Mouse (Mus musculus) adipocyte (in vitro differentiated cells): ENCODE measurements at regions not wholly inside any gene's neighbourhood (a gene's known extent, or its start where the extent isn't known, plus 50 kb on each side); places are given as distances from the start of the nearest gene placed in this dataset.

ENCODE experiments used
- DNase-seq: peaks from one replicate; pipeline ENCODE4 v3.0.0-alpha.2; 2016; ENCODE audit warnings: low spot score

- DNase-seq = no peak
These were observed 77.2 kb downstream of the Gm10604 start for GRCm38 (mm10) chr4:11903861-11904260.

DNA sequence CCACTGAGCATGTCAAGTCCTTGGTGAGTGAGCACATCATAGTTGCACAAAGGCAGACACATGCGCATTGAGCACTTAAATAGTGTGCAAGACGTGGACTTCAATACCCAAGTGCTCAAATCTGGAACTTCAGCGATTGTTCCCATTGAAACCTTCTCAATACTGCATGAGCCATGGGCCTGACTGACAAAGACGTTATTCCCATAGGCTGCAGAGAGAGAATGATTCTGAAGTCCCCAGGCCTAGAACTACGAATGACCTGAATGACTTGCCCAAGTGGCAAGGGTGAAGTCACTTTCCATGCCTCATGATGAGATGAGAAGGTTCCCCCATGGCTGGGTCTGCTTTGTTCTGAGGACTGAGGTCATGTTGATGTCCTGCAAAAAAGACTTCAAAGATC lies 77.7 kb downstream of the Gm10604 start:
- no peak for DNase-seq

- no peak for DNase-seq
These were observed 81.0 kb downstream of the Gm10604 start for GRCm38 (mm10) chr4:11899979-11900624.

GRCm38 (mm10) chr4:11897231-11897630 lies 83.8 kb downstream of the Gm10604 start:
- no peak for DNase-seq

DNA sequence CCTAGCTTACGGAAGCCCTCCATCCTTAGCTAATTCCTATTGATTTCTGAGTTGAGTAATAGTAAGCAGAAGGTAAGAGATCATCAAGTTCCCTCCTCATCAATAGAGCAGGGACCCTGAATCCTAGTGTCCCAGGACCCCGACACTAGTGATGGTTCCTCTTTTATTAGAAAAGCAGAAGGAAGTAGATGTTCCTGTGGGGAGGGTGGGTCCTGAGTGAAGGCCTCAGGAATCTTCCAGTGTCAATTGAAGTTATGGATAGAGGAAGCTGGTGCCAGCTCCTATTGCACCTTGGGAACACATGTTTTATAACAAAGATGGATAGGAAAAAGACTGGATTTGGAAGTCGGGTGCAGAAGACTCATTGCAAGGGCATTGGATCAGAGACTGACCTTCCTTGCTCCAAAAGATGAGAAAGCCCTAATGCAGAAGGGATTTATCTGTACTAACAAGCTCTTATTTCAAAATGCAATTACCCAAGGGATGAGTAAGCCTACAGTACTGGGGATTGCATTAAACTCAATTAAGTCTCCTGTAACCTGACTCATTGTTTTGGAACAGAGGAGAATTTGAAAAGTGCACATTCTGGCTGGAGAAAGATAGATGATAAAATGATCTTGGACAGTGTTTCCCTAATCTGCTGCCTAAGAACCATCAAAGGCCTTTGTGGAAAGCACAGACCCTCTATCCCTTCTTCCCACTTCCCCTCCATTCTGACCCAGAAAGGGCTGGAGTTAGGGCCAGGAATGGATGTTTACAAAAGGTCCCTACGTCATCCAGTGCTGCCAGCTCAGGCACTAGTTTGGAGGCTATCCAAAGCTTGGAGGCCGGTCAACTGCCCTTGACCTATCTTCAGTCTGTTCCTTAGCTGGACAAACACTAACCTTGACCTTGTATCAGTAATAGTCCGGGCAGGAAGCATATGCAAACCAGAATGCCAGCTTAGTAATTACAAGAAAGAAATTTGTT lies 84.9 kb downstream of the Gm10604 start:
- peak; percentile 52 for DNase-seq

GRCm38 (mm10) chr4:11893560-11894205 lies 87.4 kb downstream of the Gm10604 start:
- peak; percentile 21 for DNase-seq

- peak; percentile 43 for DNase-seq
These were observed 91.9 kb downstream of the Gm10604 start for GRCm38 (mm10) chr4:11889039-11889600.

DNA sequence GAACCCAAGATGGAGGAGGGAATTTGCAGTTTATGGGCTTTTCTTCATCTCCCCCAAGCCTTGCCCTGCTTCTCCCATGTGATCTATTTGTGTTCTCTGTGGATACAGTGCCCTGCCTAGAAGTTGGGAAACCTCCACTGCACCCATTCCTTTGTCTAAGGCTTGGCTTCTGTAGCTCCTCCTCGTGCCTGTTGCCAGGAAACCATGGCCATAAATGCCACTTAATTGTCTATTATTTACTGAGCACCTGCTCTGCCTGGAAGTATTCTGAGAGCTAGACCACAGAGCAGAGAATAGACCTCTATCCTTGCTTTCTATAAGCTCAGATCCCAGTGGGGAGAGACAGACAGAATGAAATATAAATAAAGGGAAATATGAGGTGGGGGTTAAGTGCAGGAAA lies 93.7 kb downstream of the Gm10604 start:
- no peak for DNase-seq

- peak; percentile 62 for DNase-seq
These were observed 95.6 kb downstream of the Gm10604 start for GRCm38 (mm10) chr4:11885499-11885898.

DNA sequence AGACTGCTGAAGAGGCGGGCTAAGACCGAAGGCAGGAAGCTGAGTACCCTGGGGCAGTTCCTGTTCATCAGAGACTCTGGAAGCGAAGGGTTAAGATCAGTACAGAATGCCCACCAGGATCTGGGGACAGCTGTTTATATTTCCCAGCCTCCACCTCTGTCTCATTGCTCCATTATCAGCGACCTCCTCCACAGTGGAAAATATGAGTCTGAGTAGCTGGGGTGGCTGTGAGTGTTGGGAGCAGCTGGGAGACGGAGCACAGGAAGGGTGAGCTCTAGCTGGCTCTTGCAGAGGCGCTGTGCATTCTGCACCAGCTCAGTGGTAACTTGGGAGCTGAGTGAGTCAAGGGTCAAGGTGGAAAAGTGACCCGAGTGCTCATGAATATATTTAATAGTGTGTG lies 96.2 kb downstream of the Gm10604 start:
- DNase-seq = no peak

DNA sequence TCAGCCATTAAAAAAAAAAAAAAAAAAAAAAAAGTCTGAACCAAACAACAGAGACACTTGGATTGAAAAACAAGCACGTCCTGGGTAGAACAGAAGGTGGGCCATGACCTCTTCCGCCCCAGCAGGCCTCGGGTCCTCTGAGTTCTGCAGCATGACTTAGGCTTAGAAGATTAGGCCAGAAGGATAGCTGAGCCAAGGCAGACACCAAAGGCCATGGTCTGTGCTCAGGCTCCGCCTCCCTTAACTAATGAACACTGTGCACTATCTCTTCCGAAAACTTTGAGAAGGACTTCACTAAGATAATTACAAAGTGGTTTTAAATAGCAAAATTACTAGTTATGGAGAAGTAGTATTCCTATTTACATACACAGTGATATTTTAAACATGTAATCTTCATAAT lies 97.8 kb downstream of the Gm10604 start:
- no peak for DNase-seq

DNA sequence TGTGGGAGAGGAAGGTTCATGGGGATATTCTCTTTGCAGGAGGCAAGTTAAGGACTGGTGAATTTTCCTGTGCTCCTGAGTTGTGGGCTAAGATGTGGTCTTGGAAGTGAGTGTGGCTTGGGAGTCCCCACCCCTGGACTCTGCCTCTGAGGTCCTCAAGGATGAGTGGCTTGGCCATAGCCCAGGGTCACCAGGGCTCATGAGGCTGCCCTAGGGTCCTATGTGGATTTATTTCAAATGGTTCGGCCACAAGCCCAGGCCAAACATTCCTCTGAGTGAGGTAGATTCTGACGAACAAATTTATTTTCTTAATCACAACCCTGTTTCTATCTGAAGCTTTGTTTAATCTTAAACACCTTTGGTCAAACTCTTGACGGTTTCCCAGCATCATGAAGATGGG lies 98.4 kb downstream of the Gm10604 start:
- DNase-seq = no peak

DNA sequence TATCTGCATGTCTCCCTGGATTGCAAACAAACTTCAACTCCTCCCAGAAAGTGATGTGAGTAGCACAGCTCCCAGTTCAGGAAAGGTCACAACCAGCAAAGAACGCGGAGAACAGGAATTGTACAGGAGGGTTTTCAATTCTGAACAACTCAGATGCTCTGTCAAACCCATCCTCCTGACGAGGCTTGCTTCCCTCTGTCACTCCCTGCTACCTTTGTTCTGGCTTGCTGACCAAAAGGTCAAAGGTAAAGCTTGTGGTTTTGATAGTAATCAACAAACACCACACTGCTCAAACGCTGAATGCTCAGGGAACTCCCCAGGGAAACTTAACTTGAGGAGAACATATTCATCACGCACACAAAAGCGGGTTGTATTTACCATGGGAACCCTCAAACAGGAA lies 102.4 kb downstream of the Gm10604 start:
- DNase-seq = no peak

- no peak for DNase-seq
These were observed 103.1 kb downstream of the Gm10604 start for GRCm38 (mm10) chr4:11877945-11878344.

DNA sequence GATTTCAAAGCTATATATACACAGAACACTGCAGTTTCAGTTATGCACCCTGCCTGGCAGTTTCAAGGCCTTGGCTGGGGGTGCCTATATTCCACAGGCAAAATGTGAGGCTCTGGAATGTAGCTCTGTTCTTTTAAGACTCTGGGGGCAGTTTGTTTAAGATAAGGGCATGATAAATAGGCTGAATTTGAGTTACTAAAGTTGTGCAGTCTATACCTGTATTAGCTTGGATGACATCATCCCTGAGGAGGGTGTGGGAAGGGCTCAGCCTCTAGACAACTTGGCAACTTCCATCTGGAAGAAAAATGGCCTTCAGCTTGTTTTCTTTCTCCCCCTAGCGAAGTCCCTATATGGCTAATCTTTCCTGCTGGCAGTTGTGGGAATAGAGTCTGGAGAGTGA lies 105.1 kb downstream of the Gm10604 start:
- DNase-seq = no peak

DNA sequence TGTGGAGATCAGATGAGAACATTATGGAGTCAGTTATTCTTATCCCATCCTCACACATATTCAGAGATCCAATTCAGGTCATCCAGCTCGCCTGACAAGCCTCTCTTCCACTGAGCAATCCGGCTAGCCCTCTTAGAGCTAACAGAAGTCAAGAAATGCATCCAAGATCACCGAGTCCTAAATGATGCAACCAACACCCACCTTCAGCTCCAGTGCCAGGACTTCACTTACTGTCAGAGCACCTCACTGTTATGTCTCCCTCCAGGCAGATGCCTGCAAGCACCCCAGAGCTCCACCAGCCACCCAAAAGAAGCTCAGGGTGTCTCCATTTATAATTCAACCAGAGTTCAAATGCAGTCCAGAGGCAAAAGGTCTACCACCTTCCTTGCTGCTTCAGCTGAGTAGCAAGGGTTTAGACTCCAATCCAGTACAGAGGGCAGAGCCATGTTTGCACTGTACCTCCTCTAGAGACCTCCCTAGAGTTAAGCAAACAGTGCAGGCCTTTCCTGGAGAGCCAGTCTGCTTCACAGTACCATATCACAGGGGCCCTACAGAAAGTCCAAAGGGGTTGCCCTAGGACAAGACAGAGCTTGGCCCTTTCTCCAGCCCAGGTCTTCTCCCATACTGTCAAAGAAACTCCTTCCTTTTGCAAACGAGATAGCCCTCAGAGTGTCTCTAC lies 106.3 kb downstream of the Gm10604 start:
- no peak for DNase-seq

DNA sequence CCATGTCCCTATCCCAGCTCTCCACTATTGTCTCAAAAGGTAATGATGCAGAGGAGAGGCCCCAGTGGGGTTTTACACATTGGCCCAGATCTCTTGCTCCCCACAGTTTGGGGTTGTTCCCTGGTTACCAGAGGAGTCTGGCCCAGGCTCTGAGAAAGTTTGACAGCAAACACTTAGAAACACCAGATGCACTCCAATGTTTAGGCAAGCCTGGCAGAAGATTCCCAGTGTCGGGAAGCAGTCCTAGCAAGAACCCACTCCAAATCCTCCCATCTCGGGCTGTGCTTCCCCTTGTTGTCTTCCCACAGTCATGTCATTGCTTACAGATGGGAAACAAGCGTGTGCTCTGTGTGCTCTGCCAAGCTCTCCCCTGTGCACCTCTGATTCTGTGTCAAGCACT lies 109.0 kb downstream of the Gm10604 start:
- no peak for DNase-seq

- DNase-seq = peak; percentile 52
These were observed 111.3 kb downstream of the Gm10604 start for GRCm38 (mm10) chr4:11869721-11870120.

GRCm38 (mm10) chr4:11868565-11868964 lies 112.5 kb downstream of the Gm10604 start:
- no peak for DNase-seq
